Mouse (Mus musculus) lung, adult 2 months (tissue): Measurements from ENCODE around the gene Tpte. TPM values are rescaled to one million over a fixed set of nuclear protein-coding genes. Genes with fewer than 3 reads are reported as not detected.
A peak's percentile ranks its signal among the peaks of the same experiment; 100 is the strongest.
"Not testable (repeated sequence)": the region's sequence is repeated elsewhere in the genome, so short reads cannot be mapped to it uniquely, and the experiment has no call there.

Experiments used
- DNase-seq: peaks from one replicate; pipeline ENCODE4 v3.0.0; 2022
- H3K4me1 ChIP-seq: fragments of 200-500 bp; 2 replicates; pipeline ENCODE4 v1.6.1; 2011; ENCODE audit warnings: low read length; ENCODE audit not compliant: control insufficient read depth, insufficient read depth
- H3K4me3 ChIP-seq: fragments of 200-500 bp; replicated peaks from 2 replicates; pipeline ENCODE3; 2011; ENCODE audit warnings: low read depth, mild to moderate bottlenecking, control low read depth, low read length; ENCODE audit errors: extremely low read depth
- CTCF ChIP-seq: fragments of 200-500 bp; IDR thresholded peaks from 2 replicates; pipeline ENCODE4 v1.5.1; 2011; ENCODE audit warnings: mild to moderate bottlenecking, low read length, control low read depth; ENCODE audit not compliant: insufficient read depth
- POLR2A ChIP-seq: fragments of 200-500 bp; IDR thresholded peaks from 2 replicates; pipeline ENCODE4 v1.6.1; 2011; ENCODE audit warnings: low read depth, mild to moderate bottlenecking, control low read depth, low read length, borderline replicate concordance; ENCODE audit errors: extremely low read depth
- WGBS: fragments of 180-500 bp; shearing (Covaris S2); methylation state at CpG from one replicate; pipeline ENCODE4 v1.1.7; 2018; 5-methylcytosine and 5-hydroxymethylcytosine counted together
- polyA plus RNA-seq: library from polyadenylated mRNA; depleted of rRNA; stranded (reverse); fragments of >200 nt; gene quantifications from 2 replicates; pipeline ENCODE4 v1.2.3, GENCODE M21; 2012

Gene Tpte
- polyA plus RNA-seq, 1 experiment, result not detected

- H3K4me3 ChIP-seq, result no peak overlapping the region
- no peak for TF ChIP-seq POLR2A
- H3K4me1 ChIP-seq, result peaks cover 2% of the 10 kb centered on the region; the same call in 1 of the 2 replicates
- DNase-seq, result no peak
- WGBS, result 57% methylated on average over 6 of the region's 6 CpGs
Measured at GRCm38 (mm10) chr8:22264787-22265186, 18.5 kb upstream of the Tpte start.

- no peak for TF ChIP-seq POLR2A
- TF ChIP-seq CTCF, result no peak
- H3K4me3 ChIP-seq, result no peak overlapping the region
- peaks cover 2% of the 10 kb centered on the region; the same call in 1 of the 2 replicates for H3K4me1 ChIP-seq
- WGBS, result 58% methylated on average over 1 of the region's 1 CpGs
- DNase-seq, result no peak
Measured at GRCm38 (mm10) chr8:22265194-22265593, 18.0 kb upstream of the Tpte start.

GRCm38 (mm10) chr8:22266809-22267208 is 16.4 kb upstream of the Tpte start:
- Histone ChIP-seq H3K4me3 (no peak overlapping the region), H3K4me1 (no peaks in the 10 kb centered on the region; the same call in 1 of the 2 replicates)
- 83% methylated on average over 3 of the region's 3 CpGs for WGBS
- DNase-seq, result no peak
- TF ChIP-seq POLR2A, result no peak
- no peak for TF ChIP-seq CTCF

- DNase-seq, result no peak
- no peak overlapping the region for H3K4me3 ChIP-seq
- WGBS, result 63% methylated on average over 3 of the region's 3 CpGs
- no peaks in the 10 kb centered on the region for H3K4me1 ChIP-seq
- TF ChIP-seq CTCF, result no peak
- TF ChIP-seq POLR2A, result no peak
Measured at GRCm38 (mm10) chr8:22273142-22273541, 10.1 kb upstream of the Tpte start.

- DNase-seq, result no peak
- 53% methylated on average over 10 of the region's 10 CpGs for WGBS
- Histone ChIP-seq H3K4me1 (no peaks in the 10 kb centered on the region), H3K4me3 (no peak overlapping the region)
- no peak for TF ChIP-seq CTCF
- no peak for TF ChIP-seq POLR2A
Measured at GRCm38 (mm10) chr8:22274641-22275040, 8.6 kb upstream of the Tpte start.

GRCm38 (mm10) chr8:22302326-22302725 is 19.1 kb downstream of the Tpte start:
- Histone ChIP-seq H3K4me3 (no peak overlapping the region), H3K4me1 (no peaks in the 10 kb centered on the region)
- TF ChIP-seq CTCF, result no peak
- no peak for TF ChIP-seq POLR2A
- no peak for DNase-seq
- 53% methylated on average over 2 of the region's 2 CpGs for WGBS

- WGBS, result 24% methylated on average over 7 of the region's 7 CpGs
- DNase-seq, result peak; percentile 14
- H3K4me3 ChIP-seq, result no peak overlapping the region
- TF ChIP-seq POLR2A (no peak), CTCF (no peak)
- no peaks in the 10 kb centered on the region for H3K4me1 ChIP-seq
Measured at GRCm38 (mm10) chr8:22302896-22303306, 19.7 kb downstream of the Tpte start.

- WGBS, result 82% methylated on average over 9 of the region's 9 CpGs
- not testable (repeated sequence) for H3K4me1 ChIP-seq, H3K4me3 ChIP-seq, DNase-seq
Measured at GRCm38 (mm10) chr8:22304045-22304444, 20.8 kb downstream of the Tpte start.

- TF ChIP-seq POLR2A, result no peak
- no peak for TF ChIP-seq CTCF
- WGBS, result 63% methylated on average over 10 of the region's 10 CpGs
- DNase-seq, result no peak
- H3K4me1 ChIP-seq, result no peaks in the 10 kb centered on the region
- no peak overlapping the region for H3K4me3 ChIP-seq
Measured at GRCm38 (mm10) chr8:22306999-22307398, 23.8 kb downstream of the Tpte start.

- DNase-seq, result no peak
- WGBS, result 71% methylated on average over 9 of the region's 9 CpGs
- TF ChIP-seq CTCF (0 out of 2 replicates have a peak, but pooled peaks have one; percentile 15), POLR2A (no peak)
- Histone ChIP-seq H3K4me1 (no peaks in the 10 kb centered on the region), H3K4me3 (no peak overlapping the region)
Measured at GRCm38 (mm10) chr8:22311446-22311845, 28.2 kb downstream of the Tpte start.

GRCm38 (mm10) chr8:22335426-22335825 is 52.2 kb downstream of the Tpte start:
- Histone ChIP-seq H3K4me1 (no peaks in the 10 kb centered on the region), H3K4me3 (no peak overlapping the region)
- TF ChIP-seq CTCF (no peak), POLR2A (no peak)
- no peak for DNase-seq
- 77% methylated on average over 13 of the region's 13 CpGs for WGBS
